Mouse (Mus musculus) intestine, embryonic 16.5 days (tissue): Measurements from ENCODE around the gene Dpy19l2. TPM values are rescaled to one million over a fixed set of nuclear protein-coding genes. Genes with fewer than 3 reads are reported as not detected.
"Not testable (repeated sequence)": the region's sequence is repeated elsewhere in the genome, so short reads cannot be mapped to it uniquely, and the experiment has no call there.

Experiments used
- ATAC-seq: fragments of 200-750 bp; cut with Nextera tagmentation; 2 replicates; pipeline ENCODE4 v1.8.0; 2017; ENCODE audit warnings: moderate TSS enrichment, moderate library complexity
- H3K27ac ChIP-seq: fragments of 300-500 bp; sonication (generic); 2 replicates; pipeline ENCODE4 v1.5.1; 2014; ENCODE audit warnings: mild to moderate bottlenecking, low read length
- H3K27me3 ChIP-seq: fragments of 300-500 bp; sonication (generic); replicated peaks from 2 replicates; pipeline ENCODE4 v1.6.1; 2014; ENCODE audit warnings: low read length, control low read depth, mixed read lengths; ENCODE audit not compliant: control insufficient read depth, insufficient read depth
- H3K36me3 ChIP-seq: fragments of 300-500 bp; sonication (generic); 2 replicates; pipeline ENCODE4 v1.6.1; 2014; ENCODE audit warnings: low read length, control low read depth; ENCODE audit not compliant: control insufficient read depth, insufficient read depth
- H3K4me1 ChIP-seq: fragments of 300-500 bp; sonication (generic); 2 replicates; pipeline ENCODE4 v1.6.1; 2014; ENCODE audit warnings: low read length, control low read depth, mixed read lengths; ENCODE audit not compliant: control insufficient read depth, insufficient read depth
- H3K4me2 ChIP-seq: fragments of 300-500 bp; sonication (generic); 2 replicates; pipeline ENCODE4 v1.6.1; 2014; ENCODE audit warnings: low read depth, low read length, control low read depth
- H3K4me3 ChIP-seq: fragments of 300-500 bp; sonication (generic); 2 replicates; pipeline ENCODE4 v1.5.1; 2014; ENCODE audit warnings: mild to moderate bottlenecking, low read length
- H3K9ac ChIP-seq: fragments of 300-500 bp; sonication (generic); 2 replicates; pipeline ENCODE4 v1.6.1; 2014; ENCODE audit warnings: low read depth, low read length
- H3K9me3 ChIP-seq: fragments of 300-500 bp; sonication (generic); 2 replicates; pipeline ENCODE4 v1.6.1; 2016; ENCODE audit warnings: low read length, control low read depth; ENCODE audit not compliant: control insufficient read depth
- WGBS: fragments of 180-500 bp; shearing (Covaris S2); extraction: QIAGEN DNeasy Blood & Tissue Kit; methylation state at CpG from one replicate; pipeline ENCODE4 v1.1.7; 2014; 5-methylcytosine and 5-hydroxymethylcytosine counted together
- polyA plus RNA-seq: library from polyadenylated mRNA; unstranded; fragments of >200 nt; fragmentation: Nextera tagmentation; extraction: Ambion mirVana; gene quantifications from 2 replicates; pipeline ENCODE4 v1.2.1, GENCODE M21; 2015

The Dpy19l2 gene
- not detected in 2 replicates for polyA plus RNA-seq

GRCm38 (mm10) chr9:24695700-24696404, at the start of gene Dpy19l2:
Gene Dpy19l2, minus strand, starts transcription at chr9:24696293.
- Histone ChIP-seq H3K36me3 (no peaks in the 10 kb centered on the region), H3K9ac (peak within 1 kb of the TSS; percentile 45; the same call in 1 of the 2 replicates), H3K27ac (no peak within 1 kb of the TSS), H3K4me1 (no peaks in the 10 kb centered on the region), H3K4me2 (peak within 1 kb of the TSS; percentile 78), H3K9me3 (no peaks in the 10 kb centered on the region), H3K27me3 (peaks cover 4% of the 10 kb centered on the region; the same call in 1 of the 2 replicates), H3K4me3 (peak within 1 kb of the TSS; percentile 46)
- WGBS = under 1% methylated on average over 45 of the region's 45 CpGs
- ATAC-seq = peak; percentile 70

- Histone ChIP-seq H3K9ac (no peak overlapping the region), H3K4me1 (no peaks in the 10 kb centered on the region), H3K4me3 (no peak overlapping the region), H3K27ac (no peak overlapping the region), H3K36me3 (no peaks in the 10 kb centered on the region), H3K9me3 (no peaks in the 10 kb centered on the region), H3K4me2 (no peak overlapping the region), H3K27me3 (no peaks in the 10 kb centered on the region)
- no peak for ATAC-seq
- 88% methylated on average over 5 of the region's 5 CpGs for WGBS
Observed at GRCm38 (mm10) chr9:24744958-24745357, 48.9 kb upstream of the Dpy19l2 start.

- H3K9ac ChIP-seq = no peak overlapping the region
- H3K9me3 ChIP-seq = no peaks in the 10 kb centered on the region
- H3K4me3 ChIP-seq = no peak overlapping the region
- no peaks in the 10 kb centered on the region for H3K36me3 ChIP-seq
- H3K27me3 ChIP-seq = 0 out of 2 replicates have a peak, but pooled peaks cover 4% of the 10 kb centered on the region
- no peak overlapping the region for H3K27ac ChIP-seq
- ATAC-seq = no peak
- H3K4me2 ChIP-seq = no peak overlapping the region
- H3K4me1 ChIP-seq = no peaks in the 10 kb centered on the region
Observed at GRCm38 (mm10) chr9:24701246-24701645, 5.2 kb upstream of the Dpy19l2 start.

GRCm38 (mm10) chr9:24696405-24696778, 299 bp upstream of the Dpy19l2 start:
- peaks cover 4% of the 10 kb centered on the region; the same call in 1 of the 2 replicates for H3K27me3 ChIP-seq
- no peak overlapping the region for H3K27ac ChIP-seq
- H3K4me1 ChIP-seq = no peaks in the 10 kb centered on the region
- WGBS = 10% methylated on average over 9 of the region's 9 CpGs
- H3K4me2 ChIP-seq = peak overlapping the region; percentile 78
- no peak overlapping the region for H3K9ac ChIP-seq
- H3K4me3 ChIP-seq = peak overlapping the region; percentile 46; the same call in 1 of the 2 replicates
- H3K36me3 ChIP-seq = no peaks in the 10 kb centered on the region
- H3K9me3 ChIP-seq = no peaks in the 10 kb centered on the region
- no peak for ATAC-seq

GRCm38 (mm10) chr9:24637341-24637740, 58.8 kb downstream of the Dpy19l2 start:
- H3K4me1 ChIP-seq, H3K4me3 ChIP-seq, H3K36me3 ChIP-seq, ATAC-seq, H3K27ac ChIP-seq, H3K9me3 ChIP-seq, H3K4me2 ChIP-seq, H3K27me3 ChIP-seq, H3K9ac ChIP-seq: not testable (repeated sequence)
- WGBS = 77% methylated on average over 2 of the region's 2 CpGs

- 89% methylated on average over 5 of the region's 5 CpGs for WGBS
- Histone ChIP-seq H3K4me3 (no peak within 1 kb of the TSS), H3K4me2 (no peak within 1 kb of the TSS), H3K9me3 (no peaks in the 10 kb centered on the region), H3K27ac (no peak within 1 kb of the TSS), H3K9ac (no peak within 1 kb of the TSS), H3K4me1 (no peaks in the 10 kb centered on the region), H3K36me3 (no peaks in the 10 kb centered on the region), H3K27me3 (no peaks in the 10 kb centered on the region)
- no peak for ATAC-seq
Observed at GRCm38 (mm10) chr9:24624896-24625295, 71.2 kb downstream of the Dpy19l2 start, which contains the start of gene Cypt4. Gene Cypt4, plus strand, starts transcription at chr9:24625196.

GRCm38 (mm10) chr9:24538159-24538558, 157.9 kb downstream of the Dpy19l2 start:
- Histone ChIP-seq H3K4me2 (no peak overlapping the region), H3K4me1 (no peaks in the 10 kb centered on the region), H3K27ac (no peak overlapping the region), H3K36me3 (no peaks in the 10 kb centered on the region), H3K9ac (no peak overlapping the region), H3K4me3 (no peak overlapping the region), H3K9me3 (no peaks in the 10 kb centered on the region), H3K27me3 (no peaks in the 10 kb centered on the region)
- 43% methylated on average over 2 of the region's 2 CpGs for WGBS
- no peak for ATAC-seq

GRCm38 (mm10) chr9:24516575-24517139, 179.4 kb downstream of the Dpy19l2 start:
- H3K27me3 ChIP-seq = no peaks in the 10 kb centered on the region
- no peaks in the 10 kb centered on the region for H3K4me1 ChIP-seq
- H3K4me2 ChIP-seq = no peak overlapping the region
- ATAC-seq = peak; percentile 60; the same call in 1 of the 2 replicates
- H3K27ac ChIP-seq = no peak overlapping the region
- no peaks in the 10 kb centered on the region for H3K36me3 ChIP-seq
- 58% methylated on average over 10 of the region's 10 CpGs for WGBS
- no peak overlapping the region for H3K4me3 ChIP-seq
- no peaks in the 10 kb centered on the region for H3K9me3 ChIP-seq
- no peak overlapping the region for H3K9ac ChIP-seq

- no peak overlapping the region for H3K4me3 ChIP-seq
Observed at GRCm38 (mm10) chr9:24514078-24514469, 182.0 kb downstream of the Dpy19l2 start.

More at GRCm38 (mm10) chr9:24514078-24514469, 182.0 kb downstream of the Dpy19l2 start:
- Histone ChIP-seq H3K27ac (no peak overlapping the region), H3K4me2 (no peak overlapping the region), H3K4me1 (no peaks in the 10 kb centered on the region), H3K27me3 (no peaks in the 10 kb centered on the region), H3K9ac (no peak overlapping the region), H3K9me3 (no peaks in the 10 kb centered on the region), H3K36me3 (no peaks in the 10 kb centered on the region)
- ATAC-seq = no peak
- WGBS = 71% methylated on average over 5 of the region's 5 CpGs
